Mouse (Mus musculus): Measurements from ENCODE around the gene Taf3. TPM values are rescaled to one million over a fixed set of nuclear protein-coding genes. Genes with fewer than 3 reads are reported as not detected.

Taf3 gene
- total RNA-seq, 1 experiment: 7.8 TPM

- peaks cover 2 to 12% of the 10 kb centered on the region in 2 experiments; a peak in 3 of 4 replicates for H3K4me1 ChIP-seq (ENCODE audit: control insufficient read depth in 2 of 2, insufficient read depth in 2 of 2, low read length in 2 of 2, poor library complexity in 1 of 2)
- no peaks in the 10 kb centered on the region for H3K9me3 ChIP-seq (ENCODE audit: control insufficient read depth, insufficient read depth, low read depth, low read length)
- TF ChIP-seq MAFK (IDR thresholded peaks at IDR 0.05; ENCODE audit: insufficient read depth, low read depth, low read length): no peak
- no peak for TF ChIP-seq CHD2 (IDR thresholded peaks at IDR 0.05; ENCODE audit: low read depth, low read length)
- TF ChIP-seq HCFC1 (IDR thresholded peaks at IDR 0.05; ENCODE audit: borderline replicate concordance, insufficient read depth, low read length): no peak
- no peak for TF ChIP-seq ZC3H11A (IDR thresholded peaks at IDR 0.05; ENCODE audit: borderline replicate concordance, low read depth, low read length)
- no peak for TF ChIP-seq ZNF384 (IDR thresholded peaks at IDR 0.05; ENCODE audit: low read depth, low read length)
- no peak overlapping the region for H3K27ac ChIP-seq (ENCODE audit: insufficient read depth, low read depth, low read length, poor library complexity, severe bottlenecking)
- no peak for DNase-seq (ENCODE audit: low read depth, low spot score)
- in situ Hi-C loops (cut with MboI; ENCODE audit: low sequenced_read_pairs in 2 of 2, unreplicated experiment in 2 of 2): no loop called here
- no peak overlapping the region for H3K9ac ChIP-seq (ENCODE audit: insufficient read depth, low read depth, low read length, poor library complexity, severe bottlenecking)
- 0 out of 2 replicates have a peak, but pooled peaks cover 3% of the 10 kb centered on the region for H3K36me3 ChIP-seq (ENCODE audit: control insufficient read depth, insufficient read depth, low read length, poor library complexity, severe bottlenecking)
- H3K4me3 ChIP-seq (ENCODE audit: insufficient read depth in 1 of 2, low read depth in 1 of 2, low read length in 2 of 2, poor library complexity in 1 of 2, severe bottlenecking in 1 of 2): peak overlapping the region in 1 of 2 experiments; percentile 89; a peak in 2 of 4 replicates
Observed at GRCm38 (mm10) chr2:10081453-10082080, 33.2 kb upstream of the Taf3 start.

GRCm38 (mm10) chr2:10080310-10081010, 32.1 kb upstream of the Taf3 start, which contains the start of the genes Atp5c1 and Kin:
TSS of gene Atp5c1 (minus strand) at chr2:10080510.
TSS of gene Kin (plus strand) at chr2:10080593.
- Histone ChIP-seq H3K36me3 (ENCODE audit: control insufficient read depth, insufficient read depth, low read length, poor library complexity, severe bottlenecking) (peaks cover 5% of the 10 kb centered on the region; the same call in 1 of the 2 replicates), H3K27ac (ENCODE audit: insufficient read depth, low read depth, low read length, poor library complexity, severe bottlenecking) (peak within 1 kb of the TSS; percentile 61), H3K4me3 (ENCODE audit: insufficient read depth in 1 of 2, low read depth in 1 of 2, low read length in 2 of 2, poor library complexity in 1 of 2, severe bottlenecking in 1 of 2) (peak within 1 kb of the TSS; percentile 92 to 93), H3K9me3 (ENCODE audit: control insufficient read depth, insufficient read depth, low read depth, low read length) (no peaks in the 10 kb centered on the region), H3K9ac (ENCODE audit: insufficient read depth, low read depth, low read length, poor library complexity, severe bottlenecking) (peak within 1 kb of the TSS; percentile 95), H3K4me1 (ENCODE audit: control insufficient read depth in 2 of 2, insufficient read depth in 2 of 2, low read length in 2 of 2, poor library complexity in 1 of 2) (peaks cover 5 to 16% of the 10 kb centered on the region in 2 experiments; a peak in 3 of 4 replicates)
- DNase-seq (ENCODE audit: low read depth, low spot score): peak; percentile 95
- in situ Hi-C loops (cut with MboI; ENCODE audit: low sequenced_read_pairs in 2 of 2, unreplicated experiment in 2 of 2): no loop called here
- TF ChIP-seq CHD2 (IDR thresholded peaks at IDR 0.05; ENCODE audit: low read depth, low read length): peak; percentile 91
- TF ChIP-seq HCFC1 (IDR thresholded peaks at IDR 0.05; ENCODE audit: borderline replicate concordance, insufficient read depth, low read length): peak; percentile 19; the same call in 1 of the 2 replicates
- TF ChIP-seq MAFK (IDR thresholded peaks at IDR 0.05; ENCODE audit: insufficient read depth, low read depth, low read length): no peak
- no peak for TF ChIP-seq ZNF384 (IDR thresholded peaks at IDR 0.05; ENCODE audit: low read depth, low read length)
- TF ChIP-seq ZC3H11A (IDR thresholded peaks at IDR 0.05; ENCODE audit: borderline replicate concordance, low read depth, low read length): no peak

GRCm38 (mm10) chr2:10079745-10080309, 31.4 kb upstream of the Taf3 start:
- peak overlapping the region; percentile 93 for H3K9ac ChIP-seq (ENCODE audit: insufficient read depth, low read depth, low read length, poor library complexity, severe bottlenecking)
- H3K36me3 ChIP-seq (ENCODE audit: control insufficient read depth, insufficient read depth, low read length, poor library complexity, severe bottlenecking): peaks cover 5% of the 10 kb centered on the region; the same call in 1 of the 2 replicates
- in situ Hi-C loops (cut with MboI; ENCODE audit: low sequenced_read_pairs in 2 of 2, unreplicated experiment in 2 of 2): no loop called here
- TF ChIP-seq CHD2 (IDR thresholded peaks at IDR 0.05; ENCODE audit: low read depth, low read length) (0 out of 2 replicates have a peak, but pooled peaks have one; percentile 23), ZC3H11A (IDR thresholded peaks at IDR 0.05; ENCODE audit: borderline replicate concordance, low read depth, low read length) (no peak)
- peak overlapping the region; percentile 61 for H3K27ac ChIP-seq (ENCODE audit: insufficient read depth, low read depth, low read length, poor library complexity, severe bottlenecking)
- H3K4me1 ChIP-seq (ENCODE audit: control insufficient read depth in 2 of 2, insufficient read depth in 2 of 2, low read length in 2 of 2, poor library complexity in 1 of 2): peaks cover 5 to 22% of the 10 kb centered on the region in 2 experiments; a peak in 3 of 4 replicates
- no peaks in the 10 kb centered on the region for H3K9me3 ChIP-seq (ENCODE audit: control insufficient read depth, insufficient read depth, low read depth, low read length)
- peak overlapping the region; percentile 81 to 92 for H3K4me3 ChIP-seq (ENCODE audit: insufficient read depth in 1 of 2, low read depth in 1 of 2, low read length in 2 of 2, poor library complexity in 1 of 2, severe bottlenecking in 1 of 2)
- no peak for DNase-seq (ENCODE audit: low read depth, low spot score)

- Histone ChIP-seq H3K27ac (ENCODE audit: insufficient read depth, low read depth, low read length, poor library complexity, severe bottlenecking) (no peak overlapping the region), H3K9me3 (ENCODE audit: control insufficient read depth, insufficient read depth, low read depth, low read length) (no peaks in the 10 kb centered on the region), H3K4me1 (ENCODE audit: control insufficient read depth in 2 of 2, insufficient read depth in 2 of 2, low read length in 2 of 2, poor library complexity in 1 of 2) (peaks cover 5 to 28% of the 10 kb centered on the region in 2 experiments; a peak in 3 of 4 replicates), H3K4me3 (ENCODE audit: insufficient read depth in 1 of 2, low read depth in 1 of 2, low read length in 2 of 2, poor library complexity in 1 of 2, severe bottlenecking in 1 of 2) (no peak overlapping the region), H3K36me3 (ENCODE audit: control insufficient read depth, insufficient read depth, low read length, poor library complexity, severe bottlenecking) (peaks cover 8% of the 10 kb centered on the region; the same call in 1 of the 2 replicates), H3K9ac (ENCODE audit: insufficient read depth, low read depth, low read length, poor library complexity, severe bottlenecking) (peak overlapping the region; percentile 26; the same call in 1 of the 2 replicates)
- in situ Hi-C loops (cut with MboI; ENCODE audit: low sequenced_read_pairs in 2 of 2, unreplicated experiment in 2 of 2): no loop called here
- DNase-seq (ENCODE audit: low read depth, low spot score): no peak
- TF ChIP-seq MAFK (IDR thresholded peaks at IDR 0.05; ENCODE audit: insufficient read depth, low read depth, low read length) (no peak), CHD2 (IDR thresholded peaks at IDR 0.05; ENCODE audit: low read depth, low read length) (no peak), HCFC1 (IDR thresholded peaks at IDR 0.05; ENCODE audit: borderline replicate concordance, insufficient read depth, low read length) (no peak), ZC3H11A (IDR thresholded peaks at IDR 0.05; ENCODE audit: borderline replicate concordance, low read depth, low read length) (no peak), ZNF384 (IDR thresholded peaks at IDR 0.05; ENCODE audit: low read depth, low read length) (no peak)
Observed at GRCm38 (mm10) chr2:10076675-10077074, 28.3 kb upstream of the Taf3 start.

Measured in ES-E14 (cell line).